Mouse (Mus musculus): Measurements from ENCODE around the gene Hacd4. TPM values are rescaled to one million over a fixed set of nuclear protein-coding genes. Genes with fewer than 3 reads are reported as not detected.

The Hacd4 gene
- total and polyA plus RNA-seq, 2 experiments from 2014 or later = 3.7 to 4.7 TPM

DNA sequence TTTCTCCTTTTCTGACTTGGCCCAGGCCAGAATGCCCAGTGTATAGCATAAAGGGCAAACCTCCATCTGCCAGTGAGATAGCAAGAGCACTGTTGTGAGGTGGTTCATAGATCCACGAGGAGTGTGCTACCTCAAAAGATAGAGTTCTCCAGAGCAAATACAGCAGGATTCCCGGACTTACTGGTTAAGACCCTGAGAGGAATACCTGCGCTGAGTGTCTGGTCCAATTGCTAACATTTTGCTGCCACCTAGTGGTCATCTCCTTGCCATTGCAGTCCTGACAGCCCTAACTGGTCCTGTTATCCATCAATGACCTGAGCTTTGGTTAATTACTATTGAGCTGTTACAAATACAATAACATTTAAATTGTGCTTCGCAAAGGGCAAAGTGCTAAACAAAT is 87.8 kb downstream of the Hacd4 start:
- Histone ChIP-seq H3K9me3 (ENCODE audit: low read length) (no peaks in the 10 kb centered on the region), H3K9ac (replicated peaks; ENCODE audit: low read length, poor library complexity, severe bottlenecking) (no peak overlapping the region)
- 3% methylated on average over 4 of the region's 4 CpGs for WGBS

More for the DNA sequence above, 87.8 kb downstream of the Hacd4 start:
- Histone ChIP-seq H3K36me3 (ENCODE audit: insufficient read depth, low read length) (no peaks in the 10 kb centered on the region), H3K4me1 (ENCODE audit: insufficient read depth, low read length) (no peaks in the 10 kb centered on the region), H3K27ac (ENCODE audit: low read depth, low read length) (no peak overlapping the region), H3K27me3 (ENCODE audit: insufficient read depth, low read length) (no peaks in the 10 kb centered on the region), H3K4me2 (ENCODE audit: low read depth, low read length, poor library complexity, severe bottlenecking) (no peak overlapping the region), H3K4me3 (ENCODE audit: low read depth, low read length) (no peak overlapping the region)
- peak; percentile 72; the same call in 1 of the 2 replicates for ATAC-seq (ENCODE audit: low FRiP score)
- peak; percentile 99 for TF ChIP-seq CTCF (IDR thresholded peaks at IDR 0.05)
- peak; percentile 95 for DNase-seq (ENCODE audit: low spot score)

Other genes starting within 250 kb of the Hacd4 start
- not detected in 2 replicates for gene Ifnb1, start 83.8 kb upstream of the Hacd4 start, total RNA-seq (2014; rRNA removed)
- not detected in 2 replicates for gene Ifnb1, start 83.8 kb upstream of the Hacd4 start, polyA plus RNA-seq (2015; fragmentation: Nextera tagmentation; extraction: Ambion mirVana)
- gene Ifna15, start 119.3 kb upstream of the Hacd4 start, total RNA-seq (2014; rRNA removed) = not detected in 2 replicates
- not detected in 2 replicates for gene Ifna15, start 119.3 kb upstream of the Hacd4 start, polyA plus RNA-seq (2015; fragmentation: Nextera tagmentation; extraction: Ambion mirVana)
- gene Ifna14, start 132.9 kb upstream of the Hacd4 start, total RNA-seq (2014; rRNA removed) = not detected in 2 replicates
- not detected in 2 replicates for gene Ifna14, start 132.9 kb upstream of the Hacd4 start, polyA plus RNA-seq (2015; fragmentation: Nextera tagmentation; extraction: Ambion mirVana)
- not detected in 2 replicates for gene Ifna9, start 153.5 kb upstream of the Hacd4 start, total RNA-seq (2014; rRNA removed)
- gene Ifna9, start 153.5 kb upstream of the Hacd4 start, polyA plus RNA-seq (2015; fragmentation: Nextera tagmentation; extraction: Ambion mirVana) = not detected in 2 replicates
- gene Ifna12, start 164.4 kb upstream of the Hacd4 start, total RNA-seq (2014; rRNA removed) = not detected in 2 replicates
- gene Ifna12, start 164.4 kb upstream of the Hacd4 start, polyA plus RNA-seq (2015; fragmentation: Nextera tagmentation; extraction: Ambion mirVana) = not detected in 2 replicates
- not detected in 2 replicates for gene C87499, start 195.5 kb upstream of the Hacd4 start, total RNA-seq (2014; rRNA removed)
- gene C87499, start 195.5 kb upstream of the Hacd4 start, polyA plus RNA-seq (2015; fragmentation: Nextera tagmentation; extraction: Ambion mirVana) = not detected in 2 replicates
- not detected in 2 replicates for gene Ifna13, start 205.5 kb upstream of the Hacd4 start, total RNA-seq (2014; rRNA removed)
- not detected in 2 replicates for gene Ifna13, start 205.5 kb upstream of the Hacd4 start, polyA plus RNA-seq (2015; fragmentation: Nextera tagmentation; extraction: Ambion mirVana)
- gene Ifna16, start 238.0 kb upstream of the Hacd4 start, total RNA-seq (2014; rRNA removed) = not detected in 2 replicates
- gene Ifna16, start 238.0 kb upstream of the Hacd4 start, polyA plus RNA-seq (2015; fragmentation: Nextera tagmentation; extraction: Ambion mirVana) = not detected in 2 replicates
- gene Ifna2, start 245.0 kb upstream of the Hacd4 start, total RNA-seq (2014; rRNA removed) = not detected in 2 replicates
- gene Ifna2, start 245.0 kb upstream of the Hacd4 start, polyA plus RNA-seq (2015; fragmentation: Nextera tagmentation; extraction: Ambion mirVana) = not detected in 2 replicates

Data from midbrain, postnatal 0 days (tissue).